Mouse (Mus musculus) stomach, embryonic 16.5 days (tissue): ENCODE data around the gene Cd300lb. TPM values are rescaled to one million over a fixed set of nuclear protein-coding genes. Genes with fewer than 3 reads are reported as not detected.
A peak's percentile ranks its signal among the peaks of the same experiment; 100 is the strongest.
"Not testable (repeated sequence)": the region's sequence is repeated elsewhere in the genome, so short reads cannot be mapped to it uniquely, and the experiment has no call there.

Source experiments
- ATAC-seq: fragments of 200-750 bp; cut with Nextera tagmentation; 2 replicates; pipeline ENCODE4 v1.8.0; 2017; ENCODE audit warnings: moderate number of reproducible peaks, moderate TSS enrichment; ENCODE audit not compliant: insufficient read depth, low FRiP score
- H3K27ac ChIP-seq: fragments of 300-500 bp; sonication (generic); 2 replicates; pipeline ENCODE4 v1.5.1; 2014; ENCODE audit warnings: low read length
- H3K27me3 ChIP-seq: fragments of 300-500 bp; sonication (generic); 2 replicates; pipeline ENCODE4 v1.6.1; 2014; ENCODE audit warnings: low read length, control low read depth, mixed read lengths; ENCODE audit not compliant: control insufficient read depth, insufficient read depth
- H3K36me3 ChIP-seq: fragments of 300-500 bp; sonication (generic); 2 replicates; pipeline ENCODE4 v1.6.1; 2014; ENCODE audit warnings: low read length; ENCODE audit not compliant: control insufficient read depth, insufficient read depth
- H3K4me1 ChIP-seq: fragments of 300-500 bp; sonication (generic); 2 replicates; pipeline ENCODE4 v1.6.1; 2014; ENCODE audit warnings: low read length, control low read depth, mixed read lengths; ENCODE audit not compliant: control insufficient read depth, insufficient read depth
- H3K4me2 ChIP-seq: fragments of 300-500 bp; sonication (generic); 2 replicates; pipeline ENCODE4 v1.6.1; 2014; ENCODE audit warnings: low read depth, low read length, mixed read lengths
- H3K4me3 ChIP-seq: fragments of 300-500 bp; sonication (generic); replicated peaks from 2 replicates; pipeline ENCODE4 v1.5.1; 2014; ENCODE audit warnings: mild to moderate bottlenecking, low read length
- H3K9ac ChIP-seq: fragments of 300-500 bp; sonication (generic); 2 replicates; pipeline ENCODE4 v1.6.1; 2014; ENCODE audit warnings: low read length
- H3K9me3 ChIP-seq: fragments of 300-500 bp; sonication (generic); replicated peaks from 2 replicates; pipeline ENCODE4 v1.6.1; 2016; ENCODE audit warnings: low read length, control low read depth; ENCODE audit not compliant: control insufficient read depth
- WGBS: fragments of 180-500 bp; shearing (Covaris S2); extraction: QIAGEN DNeasy Blood & Tissue Kit; methylation state at CpG from one replicate; pipeline ENCODE4 v1.1.7; 2014; 5-methylcytosine and 5-hydroxymethylcytosine counted together
- polyA plus RNA-seq: library from polyadenylated mRNA; unstranded; fragments of >200 nt; fragmentation: Nextera tagmentation; extraction: Ambion mirVana; gene quantifications from 2 replicates; pipeline ENCODE4 v1.2.1, GENCODE M21; 2015

Cd300lb gene
- polyA plus RNA-seq, 1 experiment from 2014 or later = 1.2 TPM

DNA sequence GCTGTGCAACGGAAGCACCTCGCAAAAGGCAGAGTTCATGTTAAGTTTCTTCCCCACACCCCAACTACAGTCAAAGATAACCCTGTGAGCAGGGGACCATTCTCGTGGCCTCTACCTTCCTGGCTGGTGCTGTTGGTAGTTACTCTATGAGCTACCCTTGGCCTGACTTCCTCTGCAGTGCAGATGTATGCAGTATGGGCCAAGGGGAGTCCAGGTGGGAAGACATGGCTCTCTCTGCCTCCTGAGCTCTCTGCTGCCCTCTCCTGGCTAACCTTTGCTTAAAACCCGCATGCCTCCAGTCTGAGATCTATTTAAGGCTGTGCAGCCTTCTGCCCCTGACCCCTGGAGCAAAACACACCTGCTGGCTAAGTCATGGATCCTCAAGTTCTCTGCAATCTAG, 10.2 kb downstream of the Cd300lb start:
- Histone ChIP-seq H3K4me1 (no peaks in the 10 kb centered on the region), H3K27me3 (no peaks in the 10 kb centered on the region), H3K27ac (no peak overlapping the region), H3K9me3 (no peaks in the 10 kb centered on the region), H3K36me3 (no peaks in the 10 kb centered on the region), H3K4me3 (no peak overlapping the region), H3K4me2 (no peak overlapping the region), H3K9ac (no peak overlapping the region)
- WGBS = 72% methylated on average over 4 of the region's 4 CpGs
- ATAC-seq = no peak

DNA sequence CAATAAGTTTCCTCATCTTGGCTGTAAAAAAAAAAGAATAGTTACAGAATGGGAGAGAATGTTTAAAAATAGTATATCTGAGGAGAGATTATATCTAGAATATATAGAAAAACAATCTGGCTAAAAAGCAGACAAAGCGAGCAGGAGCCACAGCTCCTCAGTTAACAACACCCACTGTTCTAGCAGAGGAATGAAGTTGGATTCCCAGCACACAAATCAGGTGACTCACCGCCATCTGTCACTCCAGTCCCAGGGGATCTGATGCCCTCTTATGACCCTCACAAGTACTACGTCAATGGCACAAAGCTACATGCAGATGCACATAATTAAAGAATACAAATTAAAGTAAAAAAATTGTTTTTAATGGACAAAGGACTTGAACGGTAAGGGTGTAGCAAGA, 11.7 kb downstream of the Cd300lb start:
- no peaks in the 10 kb centered on the region for H3K36me3 ChIP-seq
- no peaks in the 10 kb centered on the region for H3K4me1 ChIP-seq
- ATAC-seq = no peak
- 76% methylated on average over 4 of the region's 4 CpGs for WGBS
- H3K9me3 ChIP-seq = no peaks in the 10 kb centered on the region
- no peak overlapping the region for H3K27ac ChIP-seq
- H3K4me2 ChIP-seq = no peak overlapping the region
- H3K27me3 ChIP-seq = no peaks in the 10 kb centered on the region
- H3K9ac ChIP-seq = no peak overlapping the region
- H3K4me3 ChIP-seq = no peak overlapping the region

GRCm38 (mm10) chr11:114917120-114917519, 17.1 kb downstream of the Cd300lb start:
- no peaks in the 10 kb centered on the region for H3K9me3 ChIP-seq
- H3K36me3 ChIP-seq = no peaks in the 10 kb centered on the region
- no peak overlapping the region for H3K9ac ChIP-seq
- WGBS = 74% methylated on average over 6 of the region's 6 CpGs
- no peaks in the 10 kb centered on the region for H3K4me1 ChIP-seq
- H3K4me3 ChIP-seq = no peak overlapping the region
- no peak overlapping the region for H3K4me2 ChIP-seq
- H3K27ac ChIP-seq = no peak overlapping the region
- no peaks in the 10 kb centered on the region for H3K27me3 ChIP-seq
- ATAC-seq = no peak

GRCm38 (mm10) chr11:114914978-114915377, 19.2 kb downstream of the Cd300lb start:
- no peaks in the 10 kb centered on the region for H3K9me3 ChIP-seq
- H3K4me2 ChIP-seq = no peak overlapping the region
- H3K4me1 ChIP-seq = no peaks in the 10 kb centered on the region
- no peaks in the 10 kb centered on the region for H3K36me3 ChIP-seq
- H3K27me3 ChIP-seq = no peaks in the 10 kb centered on the region
- no peak overlapping the region for H3K4me3 ChIP-seq
- no peak overlapping the region for H3K27ac ChIP-seq
- ATAC-seq = no peak
- 32% methylated on average over 7 of the region's 7 CpGs for WGBS
- H3K9ac ChIP-seq = no peak overlapping the region

DNA sequence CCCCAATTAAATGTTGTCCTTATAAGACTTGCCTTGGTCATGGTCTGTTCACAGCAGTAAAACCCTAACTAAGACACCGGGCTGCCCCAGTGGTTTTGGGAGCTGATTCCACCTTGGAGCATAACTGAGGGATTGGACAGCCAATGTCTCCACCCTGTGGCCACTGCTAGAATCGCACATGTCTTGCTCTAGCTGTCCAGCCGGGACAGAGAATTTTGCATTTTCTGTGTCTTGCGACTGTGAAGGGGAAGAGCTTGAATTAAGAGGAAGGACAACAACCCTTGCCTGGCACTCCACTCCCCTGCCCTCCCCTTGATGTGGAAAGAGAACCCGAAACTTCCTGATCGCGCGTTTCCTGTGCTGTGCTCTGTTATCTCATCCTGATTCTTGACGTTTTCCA, 21.3 kb downstream of the Cd300lb start:
- Histone ChIP-seq H3K4me3 (no peak overlapping the region), H3K4me2 (no peak overlapping the region), H3K4me1 (no peaks in the 10 kb centered on the region), H3K9ac (no peak overlapping the region), H3K27ac (no peak overlapping the region), H3K27me3 (no peaks in the 10 kb centered on the region), H3K9me3 (no peaks in the 10 kb centered on the region), H3K36me3 (no peaks in the 10 kb centered on the region)
- peak; percentile 56 for ATAC-seq
- 16% methylated on average over 9 of the region's 9 CpGs for WGBS

DNA sequence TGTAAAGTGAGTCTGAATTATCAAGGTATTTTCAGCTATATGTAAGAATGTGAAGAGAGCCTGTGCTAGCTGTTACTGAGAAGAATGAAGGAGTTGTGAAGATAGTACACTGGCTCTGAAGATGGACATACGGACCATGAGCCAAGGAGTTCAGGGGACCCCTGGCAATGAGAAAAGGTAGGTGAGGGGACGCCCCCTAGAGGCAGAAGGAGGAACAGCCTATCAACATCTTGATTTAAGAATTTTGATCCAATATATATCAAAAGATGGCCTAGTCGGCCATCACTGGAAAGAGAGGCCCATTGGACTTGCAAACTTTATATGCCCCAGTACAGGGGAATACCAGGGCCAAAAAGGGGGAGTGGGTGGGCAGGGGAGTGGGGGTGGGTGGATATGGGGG, 24.6 kb downstream of the Cd300lb start:
- H3K9me3 ChIP-seq, H3K27ac ChIP-seq, H3K4me1 ChIP-seq, H3K9ac ChIP-seq, H3K36me3 ChIP-seq, H3K4me3 ChIP-seq, ATAC-seq, H3K4me2 ChIP-seq, H3K27me3 ChIP-seq: not testable (repeated sequence)
- WGBS = 38% methylated on average over 3 of the region's 3 CpGs

- Histone ChIP-seq H3K4me1 (no peaks in the 10 kb centered on the region), H3K9me3 (no peaks in the 10 kb centered on the region), H3K27ac (no peak overlapping the region), H3K27me3 (no peaks in the 10 kb centered on the region), H3K4me3 (no peak overlapping the region), H3K4me2 (no peak overlapping the region), H3K9ac (no peak overlapping the region), H3K36me3 (no peaks in the 10 kb centered on the region)
- WGBS = 35% methylated on average over 4 of the region's 4 CpGs
- ATAC-seq = no peak
Observed at GRCm38 (mm10) chr11:114908086-114908485, 26.1 kb downstream of the Cd300lb start.

- no peaks in the 10 kb centered on the region for H3K36me3 ChIP-seq
- H3K27ac ChIP-seq = no peak overlapping the region
- no peaks in the 10 kb centered on the region for H3K9me3 ChIP-seq
- H3K4me2 ChIP-seq = no peak overlapping the region
- 59% methylated on average over 4 of the region's 4 CpGs for WGBS
- H3K4me1 ChIP-seq = no peaks in the 10 kb centered on the region
- no peak for ATAC-seq
- no peaks in the 10 kb centered on the region for H3K27me3 ChIP-seq
- H3K9ac ChIP-seq = no peak overlapping the region
- H3K4me3 ChIP-seq = no peak overlapping the region
Observed at GRCm38 (mm10) chr11:114907567-114907966, 26.6 kb downstream of the Cd300lb start.

GRCm38 (mm10) chr11:114903224-114903623, 31.0 kb downstream of the Cd300lb start:
- Histone ChIP-seq H3K27me3 (no peaks in the 10 kb centered on the region), H3K4me2 (no peak overlapping the region), H3K4me3 (no peak overlapping the region), H3K36me3 (no peaks in the 10 kb centered on the region), H3K9me3 (no peaks in the 10 kb centered on the region), H3K4me1 (no peaks in the 10 kb centered on the region), H3K9ac (no peak overlapping the region), H3K27ac (no peak overlapping the region)
- 95% methylated on average over 4 of the region's 4 CpGs for WGBS
- ATAC-seq = no peak

- H3K9ac ChIP-seq = no peak overlapping the region
- no peak overlapping the region for H3K4me2 ChIP-seq
- H3K27ac ChIP-seq = no peak overlapping the region
- no peak overlapping the region for H3K4me3 ChIP-seq
- no peaks in the 10 kb centered on the region for H3K36me3 ChIP-seq
- no peaks in the 10 kb centered on the region for H3K9me3 ChIP-seq
- H3K27me3 ChIP-seq = no peaks in the 10 kb centered on the region
- H3K4me1 ChIP-seq = no peaks in the 10 kb centered on the region
- WGBS = 56% methylated on average over 1 of the region's 1 CpGs
- ATAC-seq = no peak
Observed at GRCm38 (mm10) chr11:114898026-114898425, 36.2 kb downstream of the Cd300lb start.
